ENCODE assay signal across 8 mouse cellular contexts in the genomic region with DNA sequence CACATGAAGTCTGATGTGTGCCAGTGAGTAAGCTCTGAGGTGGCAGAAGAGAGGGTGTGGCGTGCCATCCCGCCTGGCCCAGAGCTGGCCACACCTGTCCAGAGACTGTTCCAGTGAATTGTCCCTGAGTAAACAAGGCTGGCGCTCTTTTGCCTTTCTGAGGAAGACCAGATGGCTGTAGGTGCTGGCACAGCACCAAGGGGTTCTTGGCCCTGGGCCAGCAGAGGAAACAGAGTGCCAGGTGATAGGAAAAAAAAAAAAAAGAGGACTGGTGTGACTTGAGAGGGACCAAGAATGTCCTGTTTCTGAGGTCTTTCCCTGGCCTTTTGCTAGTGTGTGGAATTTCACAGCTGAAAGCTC. TPM values are rescaled to one million over a fixed set of nuclear protein-coding genes. Genes with fewer than 3 reads are reported as not detected.
DNase-seq lines count a peak whose midpoint lies in the region; ATAC-seq and TF ChIP-seq lines count a peak whose summit lies in the region.

No protein-coding gene starts in this region.

- peak; percentile 18 for DNase-seq in liver
- no peak for DNase-seq in liver, embryonic 11.5 days (ENCODE audit: low spot score)
- DNase-seq in cerebellum, adult 18-20 months: peak; percentile 64 to 84
- peak; percentile 56 for DNase-seq in liver, postnatal 0 days
- DNase-seq in stomach, postnatal 0 days (ENCODE audit: low spot score): peak; percentile 86
- no peak for DNase-seq in left cerebral cortex, adult 18-20 months (ENCODE audit: low spot score in 2 of 2)
- no peak for DNase-seq in thymus, postnatal 14 days

- H3K4me1 ChIP-seq in liver, embryonic 11.5 days (replicated peaks; ENCODE audit: control insufficient read depth, insufficient read depth, low read length): no peaks in the 10 kb centered on the region; the same call in 1 of the 2 replicates
- H3K4me1 ChIP-seq in liver, postnatal 0 days (ENCODE audit: insufficient read depth): peaks cover 18% of the 10 kb centered on the region
- 0 out of 2 replicates have a peak, but pooled peaks cover 3% of the 10 kb centered on the region for H3K4me1 ChIP-seq in stomach, postnatal 0 days (replicated peaks; ENCODE audit: control insufficient read depth, insufficient read depth)

- no peak overlapping the region for H3K27ac ChIP-seq in liver, embryonic 11.5 days (ENCODE audit: low read depth, low read length)
- no peak overlapping the region for H3K27ac ChIP-seq in liver, postnatal 0 days (ENCODE audit: low read depth)
- H3K27ac ChIP-seq in stomach, postnatal 0 days (replicated peaks): peak overlapping the region; percentile 83

- no peak for ATAC-seq in liver, embryonic 11.5 days (replicated peaks; ENCODE audit: low FRiP score)
- peak; percentile 5 to 20; a peak in 1 of 4 replicates for ATAC-seq in hematopoietic stem cell, adult 5-6 weeks (replicated peaks in 1 of 2; ENCODE audit: insufficient read depth in 1 of 2, low FRiP score in 2 of 2, low TSS enrichment in 1 of 2, low read depth in 1 of 2, poor library complexity in 2 of 2, severe bottlenecking in 2 of 2)
- ATAC-seq in liver, postnatal 0 days: peak; percentile 24; the same call in 1 of the 2 replicates
- ATAC-seq in stomach, postnatal 0 days (ENCODE audit: low FRiP score, low TSS enrichment): peak; percentile 93

- H3K27me3 ChIP-seq in liver, embryonic 11.5 days (replicated peaks; ENCODE audit: control insufficient read depth, insufficient read depth, low read length): no peaks in the 10 kb centered on the region
- H3K27me3 ChIP-seq in liver, postnatal 0 days (ENCODE audit: insufficient read depth, low read length): no peaks in the 10 kb centered on the region
- H3K27me3 ChIP-seq in stomach, postnatal 0 days (ENCODE audit: control insufficient read depth, insufficient read depth, low read length): no peaks in the 10 kb centered on the region

- no peak overlapping the region for H3K4me2 ChIP-seq in liver, embryonic 11.5 days
- H3K4me2 ChIP-seq in liver, postnatal 0 days (ENCODE audit: low read depth, low read length): no peak overlapping the region
- no peak overlapping the region for H3K4me2 ChIP-seq in stomach, postnatal 0 days (replicated peaks; ENCODE audit: low read depth)

- no peak overlapping the region for H3K4me3 ChIP-seq in liver, embryonic 11.5 days (ENCODE audit: low read depth, low read length)
- H3K4me3 ChIP-seq in liver, postnatal 0 days (ENCODE audit: low read depth, low read length): no peak overlapping the region
- no peak overlapping the region for H3K4me3 ChIP-seq in stomach, postnatal 0 days (ENCODE audit: low read depth, low read length)

- WGBS in liver, embryonic 11.5 days: 85% methylated on average over 3 of the region's 3 CpGs
- 57% methylated on average over 3 of the region's 3 CpGs for WGBS in liver, postnatal 0 days (ENCODE audit: insufficient replicate concordance)
- WGBS in stomach, postnatal 0 days: 26% methylated on average over 3 of the region's 3 CpGs

- H3K9me3 ChIP-seq in liver, embryonic 11.5 days (ENCODE audit: control insufficient read depth, low read length): no peaks in the 10 kb centered on the region
- H3K9me3 ChIP-seq in liver, postnatal 0 days (ENCODE audit: low read length): no peaks in the 10 kb centered on the region
- H3K9me3 ChIP-seq in stomach, postnatal 0 days (ENCODE audit: control insufficient read depth, low read length): no peaks in the 10 kb centered on the region

- H3K9ac ChIP-seq in liver, embryonic 11.5 days (ENCODE audit: low read depth, low read length): no peak overlapping the region
- no peak overlapping the region for H3K9ac ChIP-seq in liver, postnatal 0 days (replicated peaks)
- no peak overlapping the region for H3K9ac ChIP-seq in stomach, postnatal 0 days (ENCODE audit: low read length)

- TF ChIP-seq CTCF in liver, postnatal 0 days (IDR thresholded peaks at IDR 0.05; ENCODE audit: low read depth): no peak
- TF ChIP-seq CTCF in stomach, postnatal 0 days (IDR thresholded peaks at IDR 0.05; ENCODE audit: low read depth): no peak

- TF ChIP-seq EP300 in liver, postnatal 0 days (IDR thresholded peaks at IDR 0.05; ENCODE audit: low read depth): no peak
- no peak for TF ChIP-seq EP300 in stomach, postnatal 0 days (optimal IDR thresholded peaks at IDR 0.05)

- peaks cover 5% of the 10 kb centered on the region; the same call in 1 of the 2 replicates for H3K36me3 ChIP-seq in liver, embryonic 11.5 days (ENCODE audit: control insufficient read depth, insufficient read depth, low read length)
- H3K36me3 ChIP-seq in liver, postnatal 0 days (replicated peaks; ENCODE audit: insufficient read depth, low read length): peaks cover 5% of the 10 kb centered on the region
- H3K36me3 ChIP-seq in stomach, postnatal 0 days (ENCODE audit: control insufficient read depth, insufficient read depth, low read length): no peaks in the 10 kb centered on the region

RNA-seq across cellular contexts. Expression of a gene that starts 43.3 kb away (rescaled TPM):
- polyA plus RNA-seq in liver, embryonic 11.5 days (2014; fragmentation: Nextera tagmentation; extraction: Ambion mirVana): 543 and 554 TPM in 2 replicates
- 84.5 and 121 TPM in 2 replicates for total RNA-seq in hematopoietic stem cell, adult 5-6 weeks (2017)
- 206 and 208 TPM in 2 replicates for polyA plus RNA-seq in liver, postnatal 0 days (2015; fragmentation: Nextera tagmentation; extraction: Ambion mirVana)
- polyA plus RNA-seq in stomach, postnatal 0 days (2015; fragmentation: Nextera tagmentation; extraction: Ambion mirVana): 331 and 337 TPM in 2 replicates
- 100 to 1,000 TPM; 188 to 189 TPM for total RNA-seq in left cerebral cortex, adult 18-20 months (2021)

RNA-seq across cellular contexts. Expression of a gene that starts 58.5 kb away (rescaled TPM):
- polyA plus RNA-seq in liver, embryonic 11.5 days (2014; fragmentation: Nextera tagmentation; extraction: Ambion mirVana): 0.19 and 0.36 TPM in 2 replicates
- total RNA-seq in hematopoietic stem cell, adult 5-6 weeks (2017): 0.69 and 6.6 TPM in 2 replicates
- 7.3 and 8.6 TPM in 2 replicates for polyA plus RNA-seq in liver, postnatal 0 days (2015; fragmentation: Nextera tagmentation; extraction: Ambion mirVana)
- 2,145 and 2,418 TPM in 2 replicates for polyA plus RNA-seq in stomach, postnatal 0 days (2015; fragmentation: Nextera tagmentation; extraction: Ambion mirVana)
- 1 to 10 TPM; 1.4 to 1.7 TPM for total RNA-seq in left cerebral cortex, adult 18-20 months (2021)

Comparison
In these comparisons a context has a peak if more than half of its experiments do, and no peak if none do; other contexts are left out.
1. DNase-seq: peak in liver (single experiment), cerebellum, adult 18-20 months (2 of 2), liver, postnatal 0 days (single experiment) and stomach, postnatal 0 days (single experiment); none in liver, embryonic 11.5 days (single experiment), left cerebral cortex, adult 18-20 months (0 of 2) and thymus, postnatal 14 days (single experiment).
2. RNA of a gene that starts 58.5 kb away (polyA plus RNA-seq): 2,145 to 2,418 TPM in stomach, postnatal 0 days; 7.3 to 8.6 TPM in liver, postnatal 0 days and 0.19 to 0.36 TPM in liver, embryonic 11.5 days; every median in the first group is over 100 times any median in the second.